Mouse (Mus musculus) liver, embryonic 11.5 days (tissue): Measurements from ENCODE around the gene E030025P04Rik. TPM values are rescaled to one million over a fixed set of nuclear protein-coding genes. Genes with fewer than 3 reads are reported as not detected.

Experiments
- ATAC-seq: fragments of 200-750 bp; cut with Nextera tagmentation; replicated peaks from 2 replicates; pipeline ENCODE4 v1.8.0; 2017; ENCODE audit warnings: moderate number of reproducible peaks, mild to moderate bottlenecking, moderate TSS enrichment, moderate library complexity; ENCODE audit not compliant: low FRiP score
- DNase-seq: peaks from one replicate; pipeline ENCODE4 v3.0.0-alpha.2; 2017; ENCODE audit warnings: low spot score
- H3K27ac ChIP-seq: fragments of 300-500 bp; sonication (generic); 2 replicates; pipeline ENCODE4 v1.5.1; 2014; ENCODE audit warnings: mild to moderate bottlenecking, low read depth, low read length, control low read depth
- H3K27me3 ChIP-seq: fragments of 300-500 bp; sonication (generic); replicated peaks from 2 replicates; pipeline ENCODE4 v1.6.1; 2014; ENCODE audit warnings: low read length, mixed read lengths; ENCODE audit not compliant: control insufficient read depth, insufficient read depth
- H3K36me3 ChIP-seq: fragments of 300-500 bp; sonication (generic); 2 replicates; pipeline ENCODE4 v1.6.1; 2014; ENCODE audit warnings: mild to moderate bottlenecking, low read length, moderate library complexity, mixed read lengths; ENCODE audit not compliant: control insufficient read depth, insufficient read depth
- H3K4me1 ChIP-seq: fragments of 300-500 bp; sonication (generic); replicated peaks from 2 replicates; pipeline ENCODE4 v1.6.1; 2014; ENCODE audit warnings: low read length, mixed read lengths; ENCODE audit not compliant: control insufficient read depth, insufficient read depth
- H3K4me2 ChIP-seq: fragments of 300-500 bp; sonication (generic); 2 replicates; pipeline ENCODE4 v1.6.1; 2014; ENCODE audit warnings: mild to moderate bottlenecking, control low read depth, moderate library complexity
- H3K4me3 ChIP-seq: fragments of 300-500 bp; sonication (generic); 2 replicates; pipeline ENCODE4 v1.5.1; 2014; ENCODE audit warnings: low read depth, low read length, control low read depth
- H3K9ac ChIP-seq: fragments of 300-500 bp; sonication (generic); 2 replicates; pipeline ENCODE4 v1.6.1; 2014; ENCODE audit warnings: low read depth, low read length, control low read depth
- H3K9me3 ChIP-seq: fragments of 300-500 bp; sonication (generic); 2 replicates; pipeline ENCODE4 v1.6.1; 2016; ENCODE audit warnings: low read length, inconsistent platforms, mixed read lengths; ENCODE audit not compliant: control insufficient read depth
- WGBS: fragments of 180-500 bp; shearing (Covaris S2); extraction: QIAGEN DNeasy Blood & Tissue Kit; methylation state at CpG from one replicate; pipeline ENCODE4 v1.1.7; 2014; 5-methylcytosine and 5-hydroxymethylcytosine counted together
- polyA plus RNA-seq: library from polyadenylated mRNA; unstranded; fragments of >200 nt; fragmentation: Nextera tagmentation; extraction: Ambion mirVana; gene quantifications from 2 replicates; pipeline ENCODE4 v1.2.1, GENCODE M21; 2014

The E030025P04Rik gene
- polyA plus RNA-seq, 1 experiment from 2014 or later, result not detected

- no peak overlapping the region for H3K9ac ChIP-seq
- DNase-seq (no peak), ATAC-seq (no peak)
- no peaks in the 10 kb centered on the region for H3K4me1 ChIP-seq
- H3K4me2 ChIP-seq, result no peak overlapping the region
- H3K36me3 ChIP-seq, result no peaks in the 10 kb centered on the region
- no peaks in the 10 kb centered on the region for H3K27me3 ChIP-seq
- H3K4me3 ChIP-seq, result no peak overlapping the region
- H3K27ac ChIP-seq, result no peak overlapping the region
- H3K9me3 ChIP-seq, result 0 out of 2 replicates have a peak, but pooled peaks cover 4% of the 10 kb centered on the region
- WGBS, result 94% methylated on average over 1 of the region's 1 CpGs
These were observed 28.1 kb upstream of the E030025P04Rik start for GRCm38 (mm10) chr11:109172224-109172623.

DNA sequence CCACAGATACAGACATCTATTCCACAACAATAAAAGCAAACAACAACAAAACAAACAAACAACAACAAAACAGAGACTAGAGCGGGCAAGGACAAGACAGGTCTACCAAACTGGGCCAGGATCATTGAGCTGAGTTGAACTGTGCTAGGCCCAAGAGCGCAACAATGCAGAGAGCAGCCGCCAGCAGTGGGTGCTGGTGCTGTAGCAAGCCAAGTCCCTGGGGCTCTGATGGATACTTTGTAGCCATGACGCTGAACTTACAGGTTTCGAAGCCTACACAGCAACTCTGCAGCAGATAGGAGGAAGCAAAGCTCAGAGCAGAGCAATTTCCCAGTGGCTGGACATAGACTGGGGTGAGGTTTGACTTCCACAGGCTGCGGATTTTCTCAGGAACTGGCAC is 26.6 kb upstream of the E030025P04Rik start:
- 88% methylated on average over 6 of the region's 6 CpGs for WGBS

DNA sequence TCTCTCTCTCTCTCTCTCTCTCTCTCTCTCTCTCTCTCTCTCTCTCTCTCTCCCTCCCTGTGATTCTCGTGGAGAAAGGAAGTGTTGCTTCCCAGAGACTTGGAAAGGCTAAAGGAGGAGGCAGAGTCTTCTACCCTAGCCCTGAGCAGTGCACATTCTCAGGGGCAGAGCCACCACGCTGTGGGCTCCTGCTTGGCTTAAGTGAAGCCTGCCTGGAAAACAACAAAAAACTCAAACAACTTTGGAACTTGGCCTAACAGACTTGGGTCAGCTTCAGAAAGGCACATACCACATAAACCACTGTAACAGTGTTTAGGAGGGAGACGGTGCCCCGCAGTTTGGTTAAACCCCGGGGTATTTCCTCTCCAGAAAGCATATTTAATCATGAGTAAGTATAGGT is 13.5 kb upstream of the E030025P04Rik start:
- WGBS, result 72% methylated on average over 5 of the region's 5 CpGs
- ATAC-seq (no peak), DNase-seq (no peak)
- no peak overlapping the region for H3K4me3 ChIP-seq
- H3K27ac ChIP-seq, result no peak overlapping the region
- no peak overlapping the region for H3K4me2 ChIP-seq
- H3K36me3 ChIP-seq, result no peaks in the 10 kb centered on the region
- H3K27me3 ChIP-seq, result no peaks in the 10 kb centered on the region
- H3K4me1 ChIP-seq, result no peaks in the 10 kb centered on the region
- H3K9me3 ChIP-seq, result no peaks in the 10 kb centered on the region
- H3K9ac ChIP-seq, result no peak overlapping the region

More for the DNA sequence above, 26.6 kb upstream of the E030025P04Rik start:
- Histone ChIP-seq H3K27ac (no peak overlapping the region), H3K9me3 (0 out of 2 replicates have a peak, but pooled peaks cover 4% of the 10 kb centered on the region), H3K9ac (no peak overlapping the region), H3K4me2 (no peak overlapping the region), H3K27me3 (no peaks in the 10 kb centered on the region), H3K36me3 (no peaks in the 10 kb centered on the region), H3K4me1 (no peaks in the 10 kb centered on the region), H3K4me3 (no peak overlapping the region)
- no peak for DNase-seq
- no peak for ATAC-seq

DNA sequence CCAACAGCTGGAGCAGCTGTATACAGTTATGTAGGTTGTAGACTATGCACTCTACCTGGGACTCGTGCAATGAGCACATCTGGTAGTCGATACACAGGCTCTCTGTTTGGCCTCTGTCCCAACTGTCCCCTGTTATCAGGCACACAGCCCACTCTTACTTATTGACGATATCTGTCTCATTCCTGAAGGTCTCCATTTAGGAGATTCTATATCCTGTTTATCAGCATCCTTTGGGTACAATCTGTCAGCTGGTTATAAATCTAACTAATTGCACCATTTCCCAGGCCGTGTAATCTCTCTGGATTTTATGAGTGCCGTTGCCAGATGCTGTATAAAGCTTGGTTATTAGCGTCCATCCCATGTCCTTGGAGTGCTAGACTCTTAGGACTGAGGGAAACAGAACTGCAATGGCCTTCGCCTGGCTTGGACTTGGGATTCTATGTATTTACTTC is 747 bp upstream of the E030025P04Rik start:
- Histone ChIP-seq H3K4me2 (no peak overlapping the region), H3K36me3 (no peaks in the 10 kb centered on the region), H3K4me1 (no peaks in the 10 kb centered on the region), H3K9me3 (no peaks in the 10 kb centered on the region), H3K27me3 (no peaks in the 10 kb centered on the region), H3K4me3 (no peak overlapping the region), H3K9ac (no peak overlapping the region), H3K27ac (no peak overlapping the region)
- DNase-seq (no peak), ATAC-seq (no peak)
- WGBS, result 61% methylated on average over 7 of the region's 7 CpGs

- H3K27ac ChIP-seq, result no peak overlapping the region
- H3K36me3 ChIP-seq, result no peaks in the 10 kb centered on the region
- H3K4me2 ChIP-seq, result no peak overlapping the region
- ATAC-seq (no peak), DNase-seq (no peak)
- WGBS, result 69% methylated on average over 7 of the region's 7 CpGs
- H3K4me3 ChIP-seq, result no peak overlapping the region
- H3K4me1 ChIP-seq, result no peaks in the 10 kb centered on the region
- no peak overlapping the region for H3K9ac ChIP-seq
- H3K27me3 ChIP-seq, result no peaks in the 10 kb centered on the region
- no peaks in the 10 kb centered on the region for H3K9me3 ChIP-seq
These were observed 17.7 kb downstream of the E030025P04Rik start for GRCm38 (mm10) chr11:109126482-109126881.

GRCm38 (mm10) chr11:109125451-109125850 is 18.7 kb downstream of the E030025P04Rik start:
- H3K27ac ChIP-seq, result no peak overlapping the region
- H3K36me3 ChIP-seq, result no peaks in the 10 kb centered on the region
- no peaks in the 10 kb centered on the region for H3K4me1 ChIP-seq
- no peak overlapping the region for H3K4me2 ChIP-seq
- WGBS, result 80% methylated on average over 5 of the region's 5 CpGs
- no peaks in the 10 kb centered on the region for H3K9me3 ChIP-seq
- DNase-seq (no peak), ATAC-seq (no peak)
- H3K27me3 ChIP-seq, result no peaks in the 10 kb centered on the region
- no peak overlapping the region for H3K9ac ChIP-seq
- no peak overlapping the region for H3K4me3 ChIP-seq

DNA sequence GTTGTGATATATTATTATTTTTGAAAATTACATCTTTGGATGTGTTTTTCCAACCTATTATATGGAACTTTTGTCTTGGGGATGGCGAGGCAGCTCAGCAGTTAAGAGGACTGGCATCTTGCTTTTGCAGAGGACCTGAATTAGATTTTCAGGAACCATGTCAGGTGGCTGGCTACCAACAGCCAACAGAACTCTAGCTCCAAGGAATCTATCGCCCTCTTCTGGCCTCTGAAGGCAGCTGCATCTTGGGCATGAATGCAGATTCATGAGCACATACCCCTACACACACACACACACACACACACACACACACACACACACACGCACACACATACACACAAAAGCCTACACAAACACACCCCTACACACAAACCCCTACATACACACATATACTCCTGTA is 19.9 kb downstream of the E030025P04Rik start:
- Histone ChIP-seq H3K27me3 (no peaks in the 10 kb centered on the region), H3K9ac (no peak overlapping the region), H3K4me3 (no peak overlapping the region), H3K36me3 (no peaks in the 10 kb centered on the region), H3K27ac (no peak overlapping the region), H3K4me2 (no peak overlapping the region), H3K9me3 (no peaks in the 10 kb centered on the region), H3K4me1 (no peaks in the 10 kb centered on the region)
- ATAC-seq (no peak), DNase-seq (no peak)
- 37% methylated on average over 3 of the region's 3 CpGs for WGBS

GRCm38 (mm10) chr11:109109826-109110346 is 34.3 kb downstream of the E030025P04Rik start:
- ATAC-seq (no peak), DNase-seq (no peak)
- no peaks in the 10 kb centered on the region for H3K9me3 ChIP-seq
- no peak overlapping the region for H3K9ac ChIP-seq
- WGBS, result 68% methylated on average over 11 of the region's 11 CpGs
- H3K4me3 ChIP-seq, result no peak overlapping the region
- no peak overlapping the region for H3K4me2 ChIP-seq
- no peaks in the 10 kb centered on the region for H3K36me3 ChIP-seq
- no peak overlapping the region for H3K27ac ChIP-seq
- 0 out of 2 replicates have a peak, but pooled peaks cover 4% of the 10 kb centered on the region for H3K27me3 ChIP-seq
- no peaks in the 10 kb centered on the region for H3K4me1 ChIP-seq

GRCm38 (mm10) chr11:109109056-109109455 is 35.1 kb downstream of the E030025P04Rik start:
- H3K27me3 ChIP-seq, result 0 out of 2 replicates have a peak, but pooled peaks cover 4% of the 10 kb centered on the region
- H3K9me3 ChIP-seq, result no peaks in the 10 kb centered on the region
- H3K9ac ChIP-seq, result no peak overlapping the region
- no peak overlapping the region for H3K4me3 ChIP-seq
- no peak for ATAC-seq
- H3K27ac ChIP-seq, result no peak overlapping the region
- H3K4me2 ChIP-seq, result no peak overlapping the region
- H3K36me3 ChIP-seq, result no peaks in the 10 kb centered on the region
- H3K4me1 ChIP-seq, result no peaks in the 10 kb centered on the region
- DNase-seq, result no peak
